Mouse (Mus musculus) neural tube, embryonic 12.5 days (tissue): ENCODE data around the gene Trio. TPM values are rescaled to one million over a fixed set of nuclear protein-coding genes. Genes with fewer than 3 reads are reported as not detected.

Source experiments
- ATAC-seq: fragments of 200-750 bp; cut with Nextera tagmentation; 2 replicates; pipeline ENCODE4 v1.8.0; 2017; ENCODE audit warnings: low read depth, mild to moderate bottlenecking, moderate TSS enrichment, moderate library complexity; ENCODE audit not compliant: low FRiP score
- H3K27ac ChIP-seq: fragments of 300-500 bp; sonication (generic); 2 replicates; pipeline ENCODE4 v1.5.1; 2016
- H3K27me3 ChIP-seq: fragments of 300-500 bp; sonication (generic); replicated peaks from 2 replicates; pipeline ENCODE4 v1.6.1; 2016; ENCODE audit warnings: mild to moderate bottlenecking
- H3K36me3 ChIP-seq: fragments of 300-500 bp; sonication (generic); 2 replicates; pipeline ENCODE4 v1.6.1; 2016; ENCODE audit warnings: mild to moderate bottlenecking
- H3K4me1 ChIP-seq: fragments of 300-500 bp; sonication (generic); 2 replicates; pipeline ENCODE4 v1.6.1; 2016
- H3K4me2 ChIP-seq: fragments of 300-500 bp; sonication (generic); replicated peaks from 2 replicates; pipeline ENCODE4 v1.6.1; 2016; ENCODE audit warnings: mild to moderate bottlenecking
- H3K4me3 ChIP-seq: fragments of 300-500 bp; sonication (generic); 2 replicates; pipeline ENCODE4 v1.5.1; 2016
- H3K9ac ChIP-seq: fragments of 300-500 bp; sonication (generic); 2 replicates; pipeline ENCODE4 v1.6.1; 2016; ENCODE audit warnings: mild to moderate bottlenecking
- H3K9me3 ChIP-seq: fragments of 300-500 bp; sonication (generic); 2 replicates; pipeline ENCODE4 v1.6.1; 2016; ENCODE audit warnings: mild to moderate bottlenecking
- WGBS: fragments of 180-500 bp; shearing (Covaris S2); methylation state at CpG from one replicate; pipeline ENCODE4 v1.1.7; 2016; 5-methylcytosine and 5-hydroxymethylcytosine counted together
- polyA plus RNA-seq: library from polyadenylated mRNA; unstranded; fragments of >200 nt; fragmentation: Nextera tagmentation; extraction: Ambion mirVana; gene quantifications from 2 replicates; pipeline ENCODE4 v1.2.1, GENCODE M21; 2016

Gene Trio
- polyA plus RNA-seq, 1 experiment from 2014 or later, result 38.1 TPM

GRCm38 (mm10) chr15:27860439-27860838, 165.2 kb downstream of the Trio start:
- ATAC-seq, result no peak
- no peaks in the 10 kb centered on the region; the same call in 1 of the 2 replicates for H3K4me1 ChIP-seq
- no peak overlapping the region for H3K27ac ChIP-seq
- no peaks in the 10 kb centered on the region for H3K27me3 ChIP-seq
- H3K9me3 ChIP-seq, result no peaks in the 10 kb centered on the region
- H3K4me3 ChIP-seq, result no peak overlapping the region
- no peak overlapping the region for H3K4me2 ChIP-seq
- 91% methylated on average over 14 of the region's 14 CpGs for WGBS
- H3K9ac ChIP-seq, result no peak overlapping the region
- H3K36me3 ChIP-seq, result peaks cover 29% of the 10 kb centered on the region

GRCm38 (mm10) chr15:27859590-27859989, 166.1 kb downstream of the Trio start:
- no peaks in the 10 kb centered on the region for H3K27me3 ChIP-seq
- no peak overlapping the region for H3K27ac ChIP-seq
- H3K9me3 ChIP-seq, result no peaks in the 10 kb centered on the region
- H3K4me3 ChIP-seq, result no peak overlapping the region
- ATAC-seq, result no peak
- H3K4me1 ChIP-seq, result peaks cover 1% of the 10 kb centered on the region; the same call in 1 of the 2 replicates
- H3K4me2 ChIP-seq, result no peak overlapping the region
- WGBS, result 89% methylated on average over 1 of the region's 1 CpGs
- no peak overlapping the region for H3K9ac ChIP-seq
- H3K36me3 ChIP-seq, result peaks cover 33% of the 10 kb centered on the region

DNA sequence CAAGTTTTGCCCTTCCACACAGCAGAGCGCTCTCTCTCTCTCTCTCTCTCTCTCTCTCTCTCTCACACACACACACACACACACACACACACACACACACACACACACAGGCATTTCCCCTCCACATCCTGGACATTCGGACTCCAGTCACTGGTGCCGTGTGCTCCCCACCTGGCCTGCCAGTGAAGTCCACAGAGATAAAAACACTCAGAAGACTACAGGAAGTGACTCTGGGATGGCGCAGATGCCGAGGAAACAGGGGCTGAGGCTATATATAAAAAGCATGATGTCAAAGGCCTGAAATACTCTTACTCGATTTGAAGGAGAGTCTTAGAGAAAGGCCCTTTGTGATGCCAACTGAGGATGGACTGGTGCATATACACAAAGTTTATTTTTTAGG, 166.5 kb downstream of the Trio start:
- no peak overlapping the region for H3K27ac ChIP-seq
- H3K27me3 ChIP-seq, result no peaks in the 10 kb centered on the region
- H3K36me3 ChIP-seq, result peaks cover 33% of the 10 kb centered on the region
- no peaks in the 10 kb centered on the region for H3K9me3 ChIP-seq
- 81% methylated on average over 6 of the region's 6 CpGs for WGBS
- no peak for ATAC-seq
- no peak overlapping the region for H3K4me2 ChIP-seq
- H3K9ac ChIP-seq, result no peak overlapping the region
- H3K4me3 ChIP-seq, result no peak overlapping the region
- H3K4me1 ChIP-seq, result peaks cover 5% of the 10 kb centered on the region; the same call in 1 of the 2 replicates

DNA sequence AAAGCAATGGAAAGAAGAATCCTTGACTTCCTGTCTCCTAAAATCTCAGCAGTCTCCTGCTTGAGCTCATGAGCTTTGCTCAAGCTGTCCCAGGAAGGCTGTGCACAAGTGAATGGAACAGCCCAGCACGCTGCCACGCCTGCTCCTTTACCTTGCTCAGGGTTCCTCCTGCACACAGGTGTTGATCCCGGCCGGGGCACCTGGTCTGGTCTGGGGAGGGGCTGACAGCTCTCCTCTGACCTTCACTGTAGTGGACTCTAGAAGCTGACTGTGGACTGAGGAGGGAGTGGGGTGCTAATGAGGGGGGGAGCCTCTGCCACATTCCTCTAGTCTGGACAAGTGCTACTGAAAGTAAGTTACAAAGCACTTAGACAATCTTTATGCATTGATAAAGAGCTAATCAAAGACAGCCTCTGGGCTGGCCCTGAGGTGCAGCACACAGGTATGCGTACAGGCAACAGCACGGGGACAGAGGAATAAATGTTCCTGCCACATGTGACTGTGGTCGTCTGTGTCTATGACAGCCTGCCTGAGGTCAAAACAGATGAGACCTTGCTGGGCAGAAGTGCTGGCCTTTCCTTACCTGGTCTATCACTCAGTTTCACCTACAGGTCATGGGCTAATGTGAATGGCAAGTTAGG, 167.3 kb downstream of the Trio start:
- H3K27me3 ChIP-seq, result no peaks in the 10 kb centered on the region
- 91% methylated on average over 7 of the region's 7 CpGs for WGBS

GRCm38 (mm10) chr15:27857242-27857641, 168.4 kb downstream of the Trio start:
- Histone ChIP-seq H3K36me3 (peaks cover 39% of the 10 kb centered on the region), H3K27ac (no peak overlapping the region), H3K4me1 (peaks cover 5% of the 10 kb centered on the region; the same call in 1 of the 2 replicates), H3K27me3 (no peaks in the 10 kb centered on the region), H3K9ac (no peak overlapping the region), H3K4me2 (no peak overlapping the region), H3K9me3 (no peaks in the 10 kb centered on the region), H3K4me3 (no peak overlapping the region)
- no peak for ATAC-seq
- 92% methylated on average over 7 of the region's 7 CpGs for WGBS

More for the DNA sequence above, 167.3 kb downstream of the Trio start:
- Histone ChIP-seq H3K4me1 (peaks cover 5% of the 10 kb centered on the region; the same call in 1 of the 2 replicates), H3K9me3 (no peaks in the 10 kb centered on the region), H3K9ac (no peak overlapping the region), H3K4me2 (no peak overlapping the region), H3K4me3 (no peak overlapping the region), H3K27ac (no peak overlapping the region), H3K36me3 (peaks cover 38% of the 10 kb centered on the region)
- ATAC-seq, result no peak

GRCm38 (mm10) chr15:27856050-27856787, 169.4 kb downstream of the Trio start:
- no peaks in the 10 kb centered on the region for H3K27me3 ChIP-seq
- ATAC-seq, result no peak
- H3K27ac ChIP-seq, result no peak overlapping the region

DNA sequence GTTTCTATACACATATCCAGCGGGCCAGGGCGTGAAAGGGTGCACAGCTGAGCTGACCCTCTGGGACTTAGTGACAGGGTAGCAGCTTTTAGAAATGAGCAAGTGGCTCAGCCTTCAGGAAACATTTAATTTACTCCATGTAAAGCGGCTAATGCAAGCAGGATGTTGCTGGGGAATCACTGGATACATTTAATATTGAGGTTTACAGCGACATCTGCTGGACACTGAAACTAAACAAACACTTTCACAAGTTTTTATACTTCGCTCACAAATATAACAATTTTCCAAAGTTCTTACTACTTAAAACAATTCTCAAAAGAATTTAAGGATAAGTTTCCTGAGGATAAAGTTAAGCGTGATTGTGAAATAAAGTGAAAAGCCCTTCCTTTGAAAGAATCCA, 174.3 kb downstream of the Trio start:
- Histone ChIP-seq H3K27ac (no peak overlapping the region), H3K9me3 (no peaks in the 10 kb centered on the region), H3K36me3 (peaks cover 76% of the 10 kb centered on the region), H3K9ac (no peak overlapping the region), H3K4me1 (peaks cover 5% of the 10 kb centered on the region; the same call in 1 of the 2 replicates), H3K4me2 (no peak overlapping the region), H3K27me3 (no peaks in the 10 kb centered on the region), H3K4me3 (no peak overlapping the region)
- ATAC-seq, result no peak
- 87% methylated on average over 6 of the region's 6 CpGs for WGBS

More at GRCm38 (mm10) chr15:27856050-27856787, 169.4 kb downstream of the Trio start:
- Histone ChIP-seq H3K9me3 (no peaks in the 10 kb centered on the region), H3K36me3 (peaks cover 45% of the 10 kb centered on the region), H3K4me2 (no peak overlapping the region), H3K4me1 (peaks cover 5% of the 10 kb centered on the region; the same call in 1 of the 2 replicates), H3K9ac (no peak overlapping the region), H3K4me3 (no peak overlapping the region)
- WGBS, result 73% methylated on average over 29 of the region's 29 CpGs

DNA sequence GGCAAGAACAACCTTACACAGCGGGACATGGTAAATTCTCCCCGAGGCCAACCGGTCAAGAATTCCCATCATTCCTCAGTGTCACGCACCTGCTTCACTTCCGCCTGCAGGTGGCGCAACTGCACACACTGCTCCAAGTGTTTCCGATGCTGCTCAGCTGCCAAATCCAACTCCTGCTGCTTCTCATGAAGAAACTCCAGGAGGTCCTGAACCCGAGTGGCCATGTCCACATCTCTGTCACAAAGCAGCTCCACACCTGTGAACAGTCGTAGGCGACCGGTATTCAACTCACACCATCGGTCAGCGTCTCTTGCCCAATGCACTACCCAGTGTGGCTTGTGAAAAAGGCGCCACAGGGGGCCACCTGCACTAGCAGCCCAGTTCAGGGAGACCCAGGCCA, 174.7 kb downstream of the Trio start:
- Histone ChIP-seq H3K4me3 (no peak overlapping the region), H3K27ac (no peak overlapping the region), H3K36me3 (peaks cover 78% of the 10 kb centered on the region), H3K4me2 (no peak overlapping the region), H3K9me3 (no peaks in the 10 kb centered on the region), H3K4me1 (0 out of 2 replicates have a peak, but pooled peaks cover 5% of the 10 kb centered on the region), H3K27me3 (no peaks in the 10 kb centered on the region), H3K9ac (no peak overlapping the region)
- no peak for ATAC-seq
- WGBS, result 90% methylated on average over 14 of the region's 14 CpGs

GRCm38 (mm10) chr15:27849910-27850309, 175.7 kb downstream of the Trio start:
- no peaks in the 10 kb centered on the region for H3K9me3 ChIP-seq
- H3K4me3 ChIP-seq, result no peak overlapping the region
- no peaks in the 10 kb centered on the region for H3K27me3 ChIP-seq
- H3K36me3 ChIP-seq, result peaks cover 80% of the 10 kb centered on the region
- no peak overlapping the region for H3K9ac ChIP-seq
- no peak overlapping the region for H3K27ac ChIP-seq
- no peak overlapping the region for H3K4me2 ChIP-seq
- ATAC-seq, result no peak
- 89% methylated on average over 4 of the region's 4 CpGs for WGBS
- H3K4me1 ChIP-seq, result 0 out of 2 replicates have a peak, but pooled peaks cover 5% of the 10 kb centered on the region

GRCm38 (mm10) chr15:27841696-27842095, 184.0 kb downstream of the Trio start:
- Histone ChIP-seq H3K4me1 (no peaks in the 10 kb centered on the region), H3K4me3 (no peak overlapping the region), H3K36me3 (peaks cover 87% of the 10 kb centered on the region), H3K27ac (no peak overlapping the region), H3K9me3 (no peaks in the 10 kb centered on the region), H3K27me3 (no peaks in the 10 kb centered on the region), H3K9ac (no peak overlapping the region), H3K4me2 (no peak overlapping the region)
- 93% methylated on average over 15 of the region's 15 CpGs for WGBS
- ATAC-seq, result no peak

DNA sequence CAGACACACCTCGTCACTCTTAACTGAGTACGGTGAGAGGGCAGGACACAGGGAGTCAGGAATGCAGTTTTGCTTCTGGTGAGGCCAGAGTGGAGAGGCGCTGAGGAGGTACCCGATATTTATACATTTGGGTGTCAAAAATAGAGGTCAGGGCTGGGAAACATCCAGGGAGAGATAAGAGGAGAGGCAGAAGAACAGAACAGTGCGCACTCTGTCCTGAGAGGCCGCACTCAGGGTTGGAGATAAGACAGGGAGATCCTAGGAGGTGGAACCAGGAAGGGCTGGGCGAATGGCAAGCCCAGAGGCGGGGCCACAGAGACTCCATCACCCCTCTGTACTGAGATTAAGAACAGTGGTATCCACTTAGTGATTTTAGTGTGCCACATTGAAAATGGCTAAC, 185.1 kb downstream of the Trio start:
- Histone ChIP-seq H3K4me1 (no peaks in the 10 kb centered on the region), H3K36me3 (peaks cover 76% of the 10 kb centered on the region), H3K27ac (no peak overlapping the region), H3K9ac (no peak overlapping the region), H3K4me3 (no peak overlapping the region), H3K27me3 (no peaks in the 10 kb centered on the region), H3K9me3 (no peaks in the 10 kb centered on the region), H3K4me2 (no peak overlapping the region)
- 94% methylated on average over 8 of the region's 8 CpGs for WGBS
- ATAC-seq, result no peak

- H3K9me3 ChIP-seq, result no peaks in the 10 kb centered on the region
- no peak overlapping the region for H3K4me2 ChIP-seq
- no peak overlapping the region for H3K27ac ChIP-seq
- 91% methylated on average over 6 of the region's 6 CpGs for WGBS
- H3K36me3 ChIP-seq, result peaks cover 73% of the 10 kb centered on the region
- ATAC-seq, result no peak
- no peaks in the 10 kb centered on the region for H3K27me3 ChIP-seq
- H3K9ac ChIP-seq, result no peak overlapping the region
- no peaks in the 10 kb centered on the region for H3K4me1 ChIP-seq
- H3K4me3 ChIP-seq, result no peak overlapping the region
Measured at GRCm38 (mm10) chr15:27840125-27840524, 185.5 kb downstream of the Trio start.
